9 mouse cellular contexts compared by ENCODE assay signal in the genomic region with DNA sequence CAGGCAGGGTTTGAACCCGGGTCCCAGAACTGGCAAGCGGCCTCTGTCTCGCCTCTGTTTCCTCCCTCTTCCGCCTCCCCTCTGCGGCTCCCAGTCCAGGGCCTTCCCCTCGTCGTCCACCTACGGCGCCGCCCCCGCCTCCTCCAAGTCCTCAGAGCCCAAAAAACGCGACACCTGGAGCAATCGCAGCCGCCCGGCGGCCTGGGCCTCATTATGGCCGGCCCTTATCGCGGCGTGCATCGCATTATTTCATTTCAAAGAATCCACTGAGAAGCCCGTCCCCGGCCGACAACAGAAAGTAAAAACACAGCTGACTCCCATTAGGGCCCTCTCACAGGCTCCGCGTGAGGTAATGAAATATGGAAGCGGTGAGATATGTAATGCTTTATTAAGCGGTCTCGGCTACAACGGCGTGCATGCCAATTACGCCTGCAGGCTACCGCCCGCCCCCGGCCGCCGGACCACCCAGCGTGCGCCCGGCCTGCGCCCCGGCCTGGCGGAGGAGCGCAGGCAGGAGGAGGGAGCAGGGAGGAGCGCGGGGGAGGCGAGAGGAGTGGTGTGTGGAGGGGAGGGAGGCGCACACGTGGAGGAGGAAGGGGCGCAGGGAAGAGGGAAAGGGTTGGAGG. TPM values are rescaled to one million over a fixed set of nuclear protein-coding genes. Genes with fewer than 3 reads are reported as not detected.
DNase-seq lines count a peak whose midpoint lies in the region; ATAC-seq and TF ChIP-seq lines count a peak whose summit lies in the region.
"Had no signal": no experiment of that assay in that cellular context is flagged by ENCODE, and none has a peak within 500 bp of the region (broad histone marks: within the 10 kb centered on the region; RNA-seq: fewer than 3 reads in every experiment).

TSS of gene Gm12830 (plus strand) at position 156 of the 626 bp plus-strand sequence.

- peak; percentile 78 for DNase-seq in ZHBTc4 (ENCODE audit: low read depth, low spot score)
- peak; percentile 10 for DNase-seq in cerebellum, adult 9-11 months
- DNase-seq in frontal cortex, postnatal 25 days (ENCODE audit: low spot score in 2 of 2) = peak; percentile 21 to 22
- peak; percentile 76 for DNase-seq in hindbrain, embryonic 11.5 days (ENCODE audit: low spot score)
- peak; percentile 48 to 54 for DNase-seq in layer of hippocampus, postnatal 10 days (ENCODE audit: low spot score in 2 of 2)
- DNase-seq in lung, postnatal 0 days (ENCODE audit: low spot score) = peak; percentile 71
- DNase-seq in right cerebral cortex, adult 18-20 months = peak; percentile 54
- no peak for DNase-seq in spleen, adult 12 weeks (ENCODE audit: low spot score)

- H3K27me3 ChIP-seq in hindbrain, embryonic 11.5 days (ENCODE audit: control insufficient read depth, insufficient read depth, low read length) = peaks cover 11% of the 10 kb centered on the region
- no peaks in the 10 kb centered on the region for H3K27me3 ChIP-seq in lung, postnatal 0 days (replicated peaks; ENCODE audit: insufficient read depth, low read length)

- H3K4me2 ChIP-seq in hindbrain, embryonic 11.5 days (replicated peaks; ENCODE audit: low read depth, low read length) = peak within 1 kb of the TSS; percentile 53
- H3K4me2 ChIP-seq in lung, postnatal 0 days (replicated peaks; ENCODE audit: low read depth, low read length) = peak within 1 kb of the TSS; percentile 67

- no peaks in the 10 kb centered on the region for H3K36me3 ChIP-seq in hindbrain, embryonic 11.5 days (ENCODE audit: control insufficient read depth, insufficient read depth, low read length)
- H3K36me3 ChIP-seq in lung, postnatal 0 days (ENCODE audit: insufficient read depth, low read length) = no peaks in the 10 kb centered on the region

- no peak for TF ChIP-seq CTCF in lung, postnatal 0 days (IDR thresholded peaks at IDR 0.05)

- H3K9me3 ChIP-seq in hindbrain, embryonic 11.5 days (ENCODE audit: control insufficient read depth, low read length) = no peaks in the 10 kb centered on the region
- no peaks in the 10 kb centered on the region for H3K9me3 ChIP-seq in lung, postnatal 0 days (ENCODE audit: low read length)

- H3K27ac ChIP-seq in hindbrain, embryonic 11.5 days (ENCODE audit: low read depth, low read length) = no peak within 1 kb of the TSS
- H3K27ac ChIP-seq in lung, postnatal 0 days (ENCODE audit: low read length) = peak within 1 kb of the TSS; percentile 32

- no peak for TF ChIP-seq EP300 in lung, postnatal 0 days (IDR thresholded peaks at IDR 0.05)

- H3K9ac ChIP-seq in hindbrain, embryonic 11.5 days (ENCODE audit: low read depth, low read length) = 0 out of 2 replicates have a peak within 1 kb of the TSS, but pooled peaks have one; percentile 17
- H3K9ac ChIP-seq in lung, postnatal 0 days (replicated peaks; ENCODE audit: low read depth) = peak within 1 kb of the TSS; percentile 39

- H3K4me3 ChIP-seq in hindbrain, embryonic 11.5 days (ENCODE audit: low read depth, low read length) = peak within 1 kb of the TSS; percentile 35
- peak within 1 kb of the TSS; percentile 54 for H3K4me3 ChIP-seq in lung, postnatal 0 days (ENCODE audit: low read depth, low read length)

- 0% methylated on average over 43 of the region's 51 CpGs for WGBS in hindbrain, embryonic 11.5 days
- under 1% methylated on average over 43 of the region's 51 CpGs for WGBS in lung, postnatal 0 days

- H3K4me1 ChIP-seq in hindbrain, embryonic 11.5 days (replicated peaks; ENCODE audit: control insufficient read depth, insufficient read depth, low read length) = no peaks in the 10 kb centered on the region; the same call in 1 of the 2 replicates
- H3K4me1 ChIP-seq in lung, postnatal 0 days (ENCODE audit: insufficient read depth, low read depth, low read length) = no peaks in the 10 kb centered on the region

- peak; percentile 85 for ATAC-seq in hindbrain, embryonic 11.5 days (ENCODE audit: low FRiP score)
- ATAC-seq in lung, postnatal 0 days = peak; percentile 87
- ATAC-seq: Patski had no signal

RNA-seq across cellular contexts. Expression of gene Gm12830, which starts in this region (rescaled TPM):
- not detected in 2 replicates for polyA plus RNA-seq in hindbrain, embryonic 11.5 days (2014; fragmentation: Nextera tagmentation; extraction: Ambion mirVana)
- total RNA-seq in layer of hippocampus, postnatal 10 days (2021) = not detected
- not detected in 2 replicates for polyA plus RNA-seq in lung, postnatal 0 days (2015; fragmentation: Nextera tagmentation; extraction: Ambion mirVana)
- polyA plus RNA-seq: Patski had no signal

Comparison
In these comparisons a context has a peak if more than half of its experiments do, and no peak if none do; other contexts are left out.
1. Peak in DNase-seq, ATAC-seq, H3K4me3 ChIP-seq, H3K9ac ChIP-seq and H3K4me2 ChIP-seq in hindbrain, embryonic 11.5 days; RNA of the gene not detected or under 1 TPM.
2. Peak in DNase-seq in layer of hippocampus, postnatal 10 days; RNA of the gene not detected or under 1 TPM.
3. Peak in DNase-seq, ATAC-seq, H3K4me3 ChIP-seq, H3K27ac ChIP-seq, H3K9ac ChIP-seq and H3K4me2 ChIP-seq in lung, postnatal 0 days; RNA of the gene not detected or under 1 TPM.